Mouse (Mus musculus) lung, postnatal 14 days (tissue): ENCODE results near the gene Pmepa1.

ENCODE experiments used
- DNase-seq: peaks from one replicate; pipeline ENCODE4 v3.0.0; 2021

Gene Pmepa1

GRCm38 (mm10) chr2:173223496-173223895 lies 52.8 kb downstream of the Pmepa1 start:
- no peak for DNase-seq

GRCm38 (mm10) chr2:173220754-173221153 lies 55.6 kb downstream of the Pmepa1 start:
- DNase-seq: no peak

GRCm38 (mm10) chr2:173219256-173219954 lies 56.9 kb downstream of the Pmepa1 start:
- DNase-seq: peak; percentile 54

GRCm38 (mm10) chr2:173218416-173219141 lies 57.8 kb downstream of the Pmepa1 start, which contains the start of gene Zbp1:
TSS of gene Zbp1 (minus strand) at chr2:173218923.
- DNase-seq: peak; percentile 21

- DNase-seq: no peak
Measured at GRCm38 (mm10) chr2:173217763-173218258, 58.5 kb downstream of the Pmepa1 start.

GRCm38 (mm10) chr2:173217246-173217645 lies 59.1 kb downstream of the Pmepa1 start:
- no peak for DNase-seq

GRCm38 (mm10) chr2:173216840-173217239 lies 59.5 kb downstream of the Pmepa1 start:
- no peak for DNase-seq

- no peak for DNase-seq
Measured at GRCm38 (mm10) chr2:173212227-173212626, 64.1 kb downstream of the Pmepa1 start.

GRCm38 (mm10) chr2:173209091-173209815 lies 67.1 kb downstream of the Pmepa1 start:
- DNase-seq: no peak

- DNase-seq: no peak
Measured at GRCm38 (mm10) chr2:173207051-173207450, 69.3 kb downstream of the Pmepa1 start.

GRCm38 (mm10) chr2:173205563-173206099 lies 70.7 kb downstream of the Pmepa1 start:
- DNase-seq: no peak

- DNase-seq: no peak
Measured at GRCm38 (mm10) chr2:173204671-173205070, 71.7 kb downstream of the Pmepa1 start.

- no peak for DNase-seq
Measured at GRCm38 (mm10) chr2:173203726-173204125, 72.6 kb downstream of the Pmepa1 start.

GRCm38 (mm10) chr2:173202924-173203689 lies 73.2 kb downstream of the Pmepa1 start:
- DNase-seq: no peak

- DNase-seq: no peak
Measured at GRCm38 (mm10) chr2:173194796-173195195, 81.5 kb downstream of the Pmepa1 start.

- DNase-seq: no peak
Measured at GRCm38 (mm10) chr2:173187182-173187855, 89.0 kb downstream of the Pmepa1 start.

- peak; percentile 90 for DNase-seq
Measured at GRCm38 (mm10) chr2:173186047-173186943, 90.0 kb downstream of the Pmepa1 start.

- DNase-seq: no peak
Measured at GRCm38 (mm10) chr2:173185282-173185681, 91.1 kb downstream of the Pmepa1 start.

GRCm38 (mm10) chr2:173184475-173185080 lies 91.8 kb downstream of the Pmepa1 start:
- no peak for DNase-seq

GRCm38 (mm10) chr2:173183836-173184460 lies 92.4 kb downstream of the Pmepa1 start:
- peak; percentile 78 for DNase-seq
